Mouse (Mus musculus) CD4-positive, CD25-positive, alpha-beta regulatory T cell, adult 2 months (primary cell): Measurements from ENCODE around the gene Chd5.

ENCODE experiments used
- DNase-seq: peaks from one replicate; pipeline ENCODE4 v3.0.0-alpha.2; 2012; ENCODE audit warnings: low read depth, low spot score

Chd5 gene

GRCm38 (mm10) chr4:152338419-152339292 lies at the start of gene Chd5:
Gene Chd5, plus strand, starts transcription at chr4:152338651.
- DNase-seq = no peak

GRCm38 (mm10) chr4:152290385-152290784 lies 48.1 kb upstream of the Chd5 start:
- DNase-seq = no peak

- no peak for DNase-seq
Measured at GRCm38 (mm10) chr4:152290991-152291390, 47.5 kb upstream of the Chd5 start.

GRCm38 (mm10) chr4:152291562-152291961 lies 46.9 kb upstream of the Chd5 start, which contains the start of gene Hes3:
Gene Hes3, minus strand, starts transcription at chr4:152291662.
- no peak for DNase-seq

GRCm38 (mm10) chr4:152292102-152292765 lies 46.2 kb upstream of the Chd5 start:
- no peak for DNase-seq

- no peak for DNase-seq
Measured at GRCm38 (mm10) chr4:152294188-152294929, 44.1 kb upstream of the Chd5 start.

GRCm38 (mm10) chr4:152295916-152296315 lies 42.5 kb upstream of the Chd5 start:
- DNase-seq = peak; percentile 45

GRCm38 (mm10) chr4:152296371-152296770 lies 42.1 kb upstream of the Chd5 start:
- DNase-seq = no peak

- DNase-seq = peak; percentile 100
Measured at GRCm38 (mm10) chr4:152296874-152297861, 41.3 kb upstream of the Chd5 start, which contains the start of gene Icmt. Gene Icmt, plus strand, starts transcription at chr4:152297227.

GRCm38 (mm10) chr4:152298836-152299235 lies 39.6 kb upstream of the Chd5 start:
- DNase-seq = no peak

GRCm38 (mm10) chr4:152300375-152300774 lies 38.1 kb upstream of the Chd5 start:
- DNase-seq = no peak

- DNase-seq = no peak
Measured at GRCm38 (mm10) chr4:152302012-152302411, 36.4 kb upstream of the Chd5 start.

GRCm38 (mm10) chr4:152303172-152303571 lies 35.3 kb upstream of the Chd5 start:
- no peak for DNase-seq

- DNase-seq = no peak
Measured at GRCm38 (mm10) chr4:152304685-152305084, 33.8 kb upstream of the Chd5 start.

- no peak for DNase-seq
Measured at GRCm38 (mm10) chr4:152305991-152306390, 32.5 kb upstream of the Chd5 start.

GRCm38 (mm10) chr4:152307542-152307941 lies 30.9 kb upstream of the Chd5 start:
- no peak for DNase-seq

- DNase-seq = no peak
Measured at GRCm38 (mm10) chr4:152312186-152312585, 26.3 kb upstream of the Chd5 start.

- DNase-seq = peak; percentile 42
Measured at GRCm38 (mm10) chr4:152313211-152313632, 25.2 kb upstream of the Chd5 start.

GRCm38 (mm10) chr4:152313934-152314333 lies 24.5 kb upstream of the Chd5 start:
- DNase-seq = peak; percentile 37

- DNase-seq = no peak
Measured at GRCm38 (mm10) chr4:152315498-152316213, 22.8 kb upstream of the Chd5 start.
